Comparison of ENCODE assay signal across 16 mouse cellular contexts in the genomic region with DNA sequence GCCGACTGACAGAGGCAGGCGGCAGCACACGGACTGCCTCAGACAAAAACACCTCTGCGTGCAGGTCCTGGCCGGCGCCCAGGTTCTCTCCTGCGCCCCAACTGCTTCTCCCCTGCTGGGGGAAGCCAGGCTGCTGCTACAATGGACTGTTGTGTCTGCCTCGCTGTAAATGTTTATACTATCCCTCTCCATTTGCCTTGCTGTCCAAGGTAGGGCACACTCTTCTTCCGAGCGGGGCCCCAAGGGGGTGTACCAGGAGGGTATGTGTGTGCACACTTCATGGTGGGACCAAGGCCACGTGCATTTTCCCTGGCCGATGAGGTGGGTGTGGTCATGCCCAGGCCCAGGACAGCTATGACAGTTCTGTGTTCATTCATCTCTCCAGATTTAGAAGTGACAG. TPM values are rescaled to one million over a fixed set of nuclear protein-coding genes. Genes with fewer than 3 reads are reported as not detected.
DNase-seq lines count a peak whose midpoint lies in the region; ATAC-seq and TF ChIP-seq lines count a peak whose summit lies in the region.
"Had no signal": no experiment of that assay in that cellular context is flagged by ENCODE, and none has a peak within 500 bp of the region (broad histone marks: within the 10 kb centered on the region; RNA-seq: fewer than 3 reads in every experiment).

No protein-coding gene starts in this region.

- no peaks in the 10 kb centered on the region for H3K9me3 ChIP-seq in embryonic facial prominence, embryonic 12.5 days
- H3K9me3 ChIP-seq in embryonic facial prominence, embryonic 10.5 days = no peaks in the 10 kb centered on the region
- no peaks in the 10 kb centered on the region for H3K9me3 ChIP-seq in lung, embryonic 14.5 days (ENCODE audit: low read depth, low read length)
- no peaks in the 10 kb centered on the region for H3K9me3 ChIP-seq in intestine, embryonic 15.5 days
- no peaks in the 10 kb centered on the region for H3K9me3 ChIP-seq in neural tube, embryonic 15.5 days (replicated peaks)
- H3K9me3 ChIP-seq: liver, embryonic 15.5 days; neural tube, embryonic 13.5 days had no signal

- no peak for TF ChIP-seq CTCF in lung, embryonic 14.5 days (IDR thresholded peaks at IDR 0.05; ENCODE audit: low read depth)

- H3K4me3 ChIP-seq in embryonic facial prominence, embryonic 12.5 days = no peak overlapping the region
- no peak overlapping the region for H3K4me3 ChIP-seq in embryonic facial prominence, embryonic 10.5 days
- H3K4me3 ChIP-seq in lung, embryonic 14.5 days (ENCODE audit: low read depth, low read length) = no peak overlapping the region
- H3K4me3 ChIP-seq in intestine, embryonic 15.5 days (replicated peaks) = no peak overlapping the region
- H3K4me3 ChIP-seq in neural tube, embryonic 15.5 days (replicated peaks) = no peak overlapping the region
- H3K4me3 ChIP-seq: erythroblast, embryonic 14.5 days; liver, embryonic 15.5 days; neural tube, embryonic 13.5 days had no signal

- no peak for DNase-seq in embryonic facial prominence, embryonic 10.5 days (ENCODE audit: low spot score)
- DNase-seq in lung, embryonic 14.5 days = peak; percentile 20
- no peak for DNase-seq in lung, postnatal 14 days
- no peak for DNase-seq in cerebellum, adult 9-11 months
- DNase-seq in kidney, adult 11 months = no peak
- DNase-seq: adrenal gland, postnatal 10 days; kidney, postnatal 14 days had no signal

- H3K4me2 ChIP-seq in embryonic facial prominence, embryonic 12.5 days (replicated peaks) = no peak overlapping the region; the same call in 1 of the 2 replicates
- H3K4me2 ChIP-seq in lung, embryonic 14.5 days = peak overlapping the region; percentile 23
- H3K4me2 ChIP-seq in intestine, embryonic 15.5 days (replicated peaks) = peak overlapping the region; percentile 36
- peak overlapping the region; percentile 9; the same call in 1 of the 2 replicates for H3K4me2 ChIP-seq in neural tube, embryonic 15.5 days
- H3K4me2 ChIP-seq: liver, embryonic 15.5 days; neural tube, embryonic 13.5 days had no signal

- H3K36me3 ChIP-seq in embryonic facial prominence, embryonic 12.5 days = no peaks in the 10 kb centered on the region
- H3K36me3 ChIP-seq in embryonic facial prominence, embryonic 10.5 days (replicated peaks) = no peaks in the 10 kb centered on the region
- no peaks in the 10 kb centered on the region for H3K36me3 ChIP-seq in lung, embryonic 14.5 days (ENCODE audit: insufficient read depth)
- no peaks in the 10 kb centered on the region for H3K36me3 ChIP-seq in intestine, embryonic 15.5 days
- H3K36me3 ChIP-seq in neural tube, embryonic 15.5 days = no peaks in the 10 kb centered on the region
- H3K36me3 ChIP-seq: liver, embryonic 15.5 days; neural tube, embryonic 13.5 days had no signal

- H3K27ac ChIP-seq in embryonic facial prominence, embryonic 12.5 days = peak overlapping the region; percentile 78
- no peak overlapping the region for H3K27ac ChIP-seq in embryonic facial prominence, embryonic 10.5 days (replicated peaks)
- no peak overlapping the region for H3K27ac ChIP-seq in lung, embryonic 14.5 days (ENCODE audit: low read depth)
- H3K27ac ChIP-seq in intestine, embryonic 15.5 days = no peak overlapping the region
- no peak overlapping the region for H3K27ac ChIP-seq in neural tube, embryonic 15.5 days (replicated peaks)
- H3K27ac ChIP-seq: liver, embryonic 15.5 days had no signal

- no peaks in the 10 kb centered on the region for H3K27me3 ChIP-seq in embryonic facial prominence, embryonic 12.5 days
- H3K27me3 ChIP-seq in embryonic facial prominence, embryonic 10.5 days (replicated peaks; ENCODE audit: low read depth, poor library complexity, severe bottlenecking) = no peaks in the 10 kb centered on the region
- H3K27me3 ChIP-seq in lung, embryonic 14.5 days (ENCODE audit: insufficient read depth, low read length) = no peaks in the 10 kb centered on the region
- H3K27me3 ChIP-seq in intestine, embryonic 15.5 days (replicated peaks) = no peaks in the 10 kb centered on the region
- H3K27me3 ChIP-seq in neural tube, embryonic 15.5 days (replicated peaks) = no peaks in the 10 kb centered on the region
- H3K27me3 ChIP-seq: liver, embryonic 15.5 days; neural tube, embryonic 13.5 days had no signal

- H3K9ac ChIP-seq in embryonic facial prominence, embryonic 12.5 days = no peak overlapping the region
- no peak overlapping the region for H3K9ac ChIP-seq in lung, embryonic 14.5 days
- no peak overlapping the region for H3K9ac ChIP-seq in intestine, embryonic 15.5 days
- H3K9ac ChIP-seq in neural tube, embryonic 15.5 days (replicated peaks) = no peak overlapping the region
- H3K9ac ChIP-seq: liver, embryonic 15.5 days; neural tube, embryonic 13.5 days had no signal

- ATAC-seq in embryonic facial prominence, embryonic 12.5 days (ENCODE audit: insufficient number of reproducible peaks, insufficient read depth, low FRiP score, low TSS enrichment) = no peak
- 0 out of 2 replicates have a peak, but pooled peaks have one; percentile 44 for ATAC-seq in lung, embryonic 14.5 days (ENCODE audit: insufficient read depth)
- no peak for ATAC-seq in intestine, embryonic 15.5 days
- ATAC-seq in neural tube, embryonic 15.5 days (ENCODE audit: low FRiP score) = no peak
- ATAC-seq: forebrain, embryonic 16.5 days; inflammation-experienced regulatory T-cells, adult 6 months; midbrain, embryonic 16.5 days had no signal

- WGBS in embryonic facial prominence, embryonic 12.5 days = 33% methylated on average over 12 of the region's 12 CpGs
- 55% methylated on average over 12 of the region's 12 CpGs for WGBS in embryonic facial prominence, embryonic 10.5 days
- 24% methylated on average over 12 of the region's 12 CpGs for WGBS in lung, embryonic 14.5 days
- WGBS in intestine, embryonic 15.5 days = 14% methylated on average over 12 of the region's 12 CpGs
- 11% methylated on average over 12 of the region's 12 CpGs for WGBS in neural tube, embryonic 15.5 days

- H3K4me1 ChIP-seq in embryonic facial prominence, embryonic 12.5 days = peaks cover 8% of the 10 kb centered on the region; the same call in 1 of the 2 replicates
- peaks cover 7% of the 10 kb centered on the region for H3K4me1 ChIP-seq in embryonic facial prominence, embryonic 10.5 days
- no peaks in the 10 kb centered on the region for H3K4me1 ChIP-seq in lung, embryonic 14.5 days (ENCODE audit: insufficient read depth)
- H3K4me1 ChIP-seq in intestine, embryonic 15.5 days (replicated peaks) = peaks cover 13% of the 10 kb centered on the region
- peaks cover 14% of the 10 kb centered on the region for H3K4me1 ChIP-seq in neural tube, embryonic 15.5 days

RNA-seq across cellular contexts. Expression of a gene that starts 13.2 kb away (rescaled TPM):
- polyA plus RNA-seq in embryonic facial prominence, embryonic 12.5 days (2016; fragmentation: Nextera tagmentation; extraction: Ambion mirVana) = 8.7 and 12.1 TPM in 2 replicates
- 0.17 TPM in 1 of 2 replicates, not detected in the other for polyA plus RNA-seq in embryonic facial prominence, embryonic 10.5 days (2016; fragmentation: Nextera tagmentation; extraction: Ambion mirVana)
- polyA plus RNA-seq in lung, embryonic 14.5 days (2014; fragmentation: Nextera tagmentation; extraction: Ambion mirVana) = 0.17 and 0.18 TPM in 2 replicates
- polyA plus RNA-seq in intestine, embryonic 15.5 days (2015; fragmentation: Nextera tagmentation; extraction: Ambion mirVana) = 0.15 and 0.24 TPM in 2 replicates
- polyA plus RNA-seq in neural tube, embryonic 15.5 days (2015; fragmentation: Nextera tagmentation; extraction: Ambion mirVana) = 2.5 and 3.4 TPM in 2 replicates
- polyA plus RNA-seq: erythroblast, embryonic 14.5 days; forebrain, embryonic 16.5 days; inflammation-experienced regulatory T-cells, adult 6 months; midbrain, embryonic 16.5 days had no signal

RNA-seq across cellular contexts. Expression of a gene that starts 20.4 kb away (rescaled TPM):
- 4.4 and 6.9 TPM in 2 replicates for polyA plus RNA-seq in embryonic facial prominence, embryonic 12.5 days (2016; fragmentation: Nextera tagmentation; extraction: Ambion mirVana)
- polyA plus RNA-seq in embryonic facial prominence, embryonic 10.5 days (2016; fragmentation: Nextera tagmentation; extraction: Ambion mirVana) = 2.1 and 3.0 TPM in 2 replicates
- 19.2 and 21.0 TPM in 2 replicates for polyA plus RNA-seq in lung, embryonic 14.5 days (2014; fragmentation: Nextera tagmentation; extraction: Ambion mirVana)
- 2.0 and 2.2 TPM in 2 replicates for polyA plus RNA-seq in intestine, embryonic 15.5 days (2015; fragmentation: Nextera tagmentation; extraction: Ambion mirVana)
- 7.2 and 7.7 TPM in 2 replicates for polyA plus RNA-seq in neural tube, embryonic 15.5 days (2015; fragmentation: Nextera tagmentation; extraction: Ambion mirVana)
- polyA plus RNA-seq: erythroblast, embryonic 14.5 days; inflammation-experienced regulatory T-cells, adult 6 months had no signal

RNA-seq across cellular contexts. Expression of a gene that starts 31.0 kb away (rescaled TPM):
- polyA plus RNA-seq in embryonic facial prominence, embryonic 12.5 days (2016; fragmentation: Nextera tagmentation; extraction: Ambion mirVana) = 1.0 and 1.9 TPM in 2 replicates
- polyA plus RNA-seq in embryonic facial prominence, embryonic 10.5 days (2016; fragmentation: Nextera tagmentation; extraction: Ambion mirVana) = 1.4 and 2.3 TPM in 2 replicates
- 0.28 and 0.35 TPM in 2 replicates for polyA plus RNA-seq in lung, embryonic 14.5 days (2014; fragmentation: Nextera tagmentation; extraction: Ambion mirVana)
- polyA plus RNA-seq in intestine, embryonic 15.5 days (2015; fragmentation: Nextera tagmentation; extraction: Ambion mirVana) = 0.97 and 1.3 TPM in 2 replicates
- 17.2 and 20.0 TPM in 2 replicates for polyA plus RNA-seq in neural tube, embryonic 15.5 days (2015; fragmentation: Nextera tagmentation; extraction: Ambion mirVana)

RNA-seq across cellular contexts. Expression of a gene that starts 49.0 kb away (rescaled TPM):
- 94.1 and 96.9 TPM in 2 replicates for polyA plus RNA-seq in embryonic facial prominence, embryonic 12.5 days (2016; fragmentation: Nextera tagmentation; extraction: Ambion mirVana)
- polyA plus RNA-seq in embryonic facial prominence, embryonic 10.5 days (2016; fragmentation: Nextera tagmentation; extraction: Ambion mirVana) = 91.0 and 97.4 TPM in 2 replicates
- polyA plus RNA-seq in lung, embryonic 14.5 days (2014; fragmentation: Nextera tagmentation; extraction: Ambion mirVana) = 48.4 and 58.8 TPM in 2 replicates
- polyA plus RNA-seq in intestine, embryonic 15.5 days (2015; fragmentation: Nextera tagmentation; extraction: Ambion mirVana) = 49.0 and 60.5 TPM in 2 replicates
- polyA plus RNA-seq in neural tube, embryonic 15.5 days (2015; fragmentation: Nextera tagmentation; extraction: Ambion mirVana) = 98.5 and 103 TPM in 2 replicates
